Mouse (Mus musculus) lung, embryonic 15.5 days (tissue): Measurements from ENCODE around the gene Spsb1. TPM values are rescaled to one million over a fixed set of nuclear protein-coding genes. Genes with fewer than 3 reads are reported as not detected.
A peak's percentile ranks its signal among the peaks of the same experiment; 100 is the strongest.

Experiments used
- ATAC-seq: fragments of 200-750 bp; cut with Nextera tagmentation; 2 replicates; pipeline ENCODE4 v1.8.0; 2017; ENCODE audit warnings: moderate number of reproducible peaks, borderline replicate concordance; ENCODE audit not compliant: low FRiP score, low TSS enrichment; ENCODE audit errors: extremely low read depth
- H3K27ac ChIP-seq: fragments of 300-500 bp; sonication (generic); 2 replicates; pipeline ENCODE4 v1.5.1; 2015; ENCODE audit warnings: moderate library complexity, mild to moderate bottlenecking, inconsistent platforms
- H3K27me3 ChIP-seq: fragments of 300-500 bp; sonication (generic); 2 replicates; pipeline ENCODE4 v1.6.1; 2015; ENCODE audit warnings: inconsistent platforms
- H3K36me3 ChIP-seq: fragments of 300-500 bp; sonication (generic); 2 replicates; pipeline ENCODE4 v1.6.1; 2015; ENCODE audit warnings: inconsistent platforms
- H3K4me1 ChIP-seq: fragments of 300-500 bp; sonication (generic); 2 replicates; pipeline ENCODE4 v1.6.1; 2015; ENCODE audit warnings: inconsistent platforms
- H3K4me2 ChIP-seq: fragments of 300-500 bp; sonication (generic); 2 replicates; pipeline ENCODE4 v1.6.1; 2015; ENCODE audit warnings: inconsistent platforms, mild to moderate bottlenecking, moderate library complexity
- H3K4me3 ChIP-seq: fragments of 300-500 bp; sonication (generic); 2 replicates; pipeline ENCODE4 v1.5.1; 2015; ENCODE audit warnings: mild to moderate bottlenecking, inconsistent platforms
- H3K9ac ChIP-seq: fragments of 300-500 bp; sonication (generic); 2 replicates; pipeline ENCODE4 v1.6.1; 2015; ENCODE audit warnings: inconsistent platforms
- H3K9me3 ChIP-seq: fragments of 300-500 bp; sonication (generic); 2 replicates; pipeline ENCODE4 v1.6.1; 2016; ENCODE audit warnings: inconsistent platforms
- WGBS: fragments of 180-500 bp; shearing (Covaris S2); methylation state at CpG from one replicate; pipeline ENCODE4 v1.1.7; 2015; 5-methylcytosine and 5-hydroxymethylcytosine counted together
- polyA plus RNA-seq: library from polyadenylated mRNA; unstranded; fragments of >200 nt; fragmentation: Nextera tagmentation; extraction: Ambion mirVana; gene quantifications from 2 replicates; pipeline ENCODE4 v1.2.1, GENCODE M21; 2015

Spsb1 gene
- polyA plus RNA-seq, 1 experiment from 2014 or later, result 15.6 TPM

- H3K27me3 ChIP-seq, result no peaks in the 10 kb centered on the region
- H3K4me3 ChIP-seq, result no peak overlapping the region
- no peaks in the 10 kb centered on the region for H3K9me3 ChIP-seq
- no peak overlapping the region for H3K4me2 ChIP-seq
- H3K27ac ChIP-seq, result no peak overlapping the region
- no peak overlapping the region for H3K9ac ChIP-seq
- ATAC-seq, result 0 out of 2 replicates have a peak, but pooled peaks have one; percentile 47
- H3K36me3 ChIP-seq, result no peaks in the 10 kb centered on the region
- WGBS, result 63% methylated on average over 22 of the region's 22 CpGs
- H3K4me1 ChIP-seq, result peaks cover 11% of the 10 kb centered on the region; the same call in 1 of the 2 replicates
These were observed 107.8 kb downstream of the Spsb1 start for GRCm38 (mm10) chr4:149846861-149847631.

Other genes with a start within 250 kb of the Spsb1 start
- gene Tmem201, start 217.0 kb downstream of the Spsb1 start, polyA plus RNA-seq, result 31.6 TPM in 2 replicates
- gene Slc25a33, start 180.8 kb downstream of the Spsb1 start, polyA plus RNA-seq, result 8.5 and 8.7 TPM in 2 replicates
- gene H6pd, start 54.0 kb upstream of the Spsb1 start, polyA plus RNA-seq, result 25.0 and 29.3 TPM in 2 replicates
- gene Gpr157, start 132.3 kb upstream of the Spsb1 start, polyA plus RNA-seq, result 2.0 and 2.2 TPM in 2 replicates
- gene Slc2a5, start 164.2 kb upstream of the Spsb1 start, polyA plus RNA-seq, result 0.54 and 0.65 TPM in 2 replicates
- gene Slc2a7, start 193.9 kb upstream of the Spsb1 start, polyA plus RNA-seq, result not detected in 2 replicates
- not detected in 2 replicates for gene Car6, start 246.3 kb upstream of the Spsb1 start, polyA plus RNA-seq